Mouse (Mus musculus): ENCODE measurements at regions not wholly inside any gene's neighbourhood (a gene's known extent, or its start where the extent isn't known, plus 50 kb on each side); places are given as distances from the start of the nearest gene placed in this dataset.

DNA sequence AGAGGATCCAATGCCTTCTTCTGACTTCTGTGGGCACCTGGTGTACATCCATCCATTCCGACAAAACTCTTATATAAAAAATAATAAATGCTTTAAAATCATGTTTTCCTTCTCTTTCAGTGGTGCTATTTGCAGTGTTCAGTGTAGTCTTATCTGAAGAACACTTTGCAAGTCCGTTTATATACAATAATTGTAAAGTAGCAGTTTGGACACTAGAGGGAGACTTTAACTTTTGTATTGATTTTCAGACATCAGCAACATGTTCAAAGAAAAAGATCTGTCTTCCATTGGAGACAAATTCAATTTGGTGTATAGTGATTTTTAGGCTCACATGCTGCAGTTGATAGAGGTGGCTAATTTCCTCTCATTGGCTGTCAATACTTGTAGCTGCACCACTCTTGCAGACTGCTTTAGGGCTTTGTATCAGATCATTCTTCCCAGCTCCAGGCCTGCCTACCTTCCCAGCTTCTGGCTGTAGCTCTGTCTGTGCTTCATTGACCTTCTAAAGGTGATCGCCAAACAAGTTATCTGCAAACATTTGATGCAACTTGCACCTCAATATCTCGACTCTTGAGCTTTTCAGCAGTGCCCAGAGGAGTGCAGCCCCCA is 74.8 kb upstream of the Sult1c1 start:
- Histone ChIP-seq H3K27me3 (ENCODE audit: control insufficient read depth, insufficient read depth, low read length) (no peaks in the 10 kb centered on the region), H3K9me3 (replicated peaks; ENCODE audit: control insufficient read depth, low read length) (no peaks in the 10 kb centered on the region), H3K4me1 (ENCODE audit: control insufficient read depth, insufficient read depth, low read length) (no peaks in the 10 kb centered on the region), H3K36me3 (replicated peaks; ENCODE audit: control insufficient read depth, insufficient read depth, low read depth, low read length) (no peaks in the 10 kb centered on the region), H3K9ac (replicated peaks; ENCODE audit: low read length) (no peak overlapping the region), H3K27ac (replicated peaks; ENCODE audit: low read depth, low read length) (no peak overlapping the region), H3K4me3 (ENCODE audit: low read depth, low read length) (no peak overlapping the region), H3K4me2 (ENCODE audit: low read depth, low read length) (no peak overlapping the region)
- DNase-seq (ENCODE audit: low spot score): peak; percentile 64
- WGBS: 32% methylated on average over 4 of the region's 4 CpGs
- no peak for ATAC-seq (replicated peaks; ENCODE audit: insufficient number of reproducible peaks, low FRiP score, low TSS enrichment, low read depth)

DNA sequence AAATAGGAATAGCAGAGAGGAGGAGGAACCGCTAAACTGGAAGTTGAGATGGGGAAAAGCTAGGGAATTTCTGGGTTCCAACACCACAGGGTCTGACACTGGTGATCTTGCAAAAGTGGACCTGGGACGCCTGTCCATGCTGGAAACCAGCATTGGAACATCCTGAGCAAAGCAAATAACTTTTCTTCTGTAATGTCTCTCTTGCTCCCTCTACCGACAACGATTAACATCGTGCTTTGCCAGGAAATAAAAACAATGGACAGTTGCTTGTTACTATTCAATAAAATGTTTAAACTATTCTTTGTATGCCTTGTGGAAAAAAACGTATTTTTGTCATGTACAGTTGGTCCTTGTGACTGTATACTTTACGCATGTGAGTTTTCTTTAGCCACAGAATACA is 70.8 kb upstream of the Sult1c1 start:
- Histone ChIP-seq H3K27me3 (ENCODE audit: control insufficient read depth, insufficient read depth, low read length) (no peaks in the 10 kb centered on the region), H3K9ac (replicated peaks; ENCODE audit: low read length) (no peak overlapping the region), H3K4me3 (ENCODE audit: low read depth, low read length) (no peak overlapping the region), H3K9me3 (replicated peaks; ENCODE audit: control insufficient read depth, low read length) (no peaks in the 10 kb centered on the region), H3K4me2 (ENCODE audit: low read depth, low read length) (no peak overlapping the region), H3K27ac (replicated peaks; ENCODE audit: low read depth, low read length) (no peak overlapping the region), H3K4me1 (ENCODE audit: control insufficient read depth, insufficient read depth, low read length) (no peaks in the 10 kb centered on the region), H3K36me3 (replicated peaks; ENCODE audit: control insufficient read depth, insufficient read depth, low read depth, low read length) (no peaks in the 10 kb centered on the region)
- ATAC-seq (replicated peaks; ENCODE audit: insufficient number of reproducible peaks, low FRiP score, low TSS enrichment, low read depth) (no peak), DNase-seq (ENCODE audit: low spot score) (peak; percentile 55)
- 37% methylated on average over 7 of the region's 7 CpGs for WGBS
